Mouse (Mus musculus): Measurements from ENCODE around the gene Ltv1. TPM values are rescaled to one million over a fixed set of nuclear protein-coding genes. Genes with fewer than 3 reads are reported as not detected.

Ltv1 gene
- polyA plus RNA-seq (2015; fragmentation: Illumina TruSeq; extraction: RNeasy Lipid Tissue Mini Kit (QIAGEN cat#74804); ENCODE audit: insufficient read depth, low read depth, low replicate concordance) = 4.0 TPM

GRCm38 (mm10) chr10:13192731-13193351 is at the start of gene Ltv1:
Gene Ltv1, minus strand, starts transcription at chr10:13193168.

GRCm38 (mm10) chr10:13177973-13178624 is 14.9 kb downstream of the Ltv1 start, which contains the start of gene Zc2hc1b:
Gene Zc2hc1b, minus strand, starts transcription at chr10:13178023.

Other genes starting within 250 kb of the Ltv1 start
- gene Stx11, start 228.9 kb downstream of the Ltv1 start, polyA plus RNA-seq (2015; fragmentation: Illumina TruSeq; extraction: RNeasy Lipid Tissue Mini Kit (QIAGEN cat#74804); ENCODE audit: insufficient read depth, low read depth, low replicate concordance) = 0.70 TPM
- gene Sf3b5, start 187.8 kb downstream of the Ltv1 start, polyA plus RNA-seq (2015; fragmentation: Illumina TruSeq; extraction: RNeasy Lipid Tissue Mini Kit (QIAGEN cat#74804); ENCODE audit: insufficient read depth, low read depth, low replicate concordance) = 4.0 TPM
- gene Plagl1, start 132.7 kb downstream of the Ltv1 start, polyA plus RNA-seq (2015; fragmentation: Illumina TruSeq; extraction: RNeasy Lipid Tissue Mini Kit (QIAGEN cat#74804); ENCODE audit: insufficient read depth, low read depth, low replicate concordance) = 5.9 TPM
- not detected for gene Zc2hc1b, start 15.1 kb downstream of the Ltv1 start, polyA plus RNA-seq (2015; fragmentation: Illumina TruSeq; extraction: RNeasy Lipid Tissue Mini Kit (QIAGEN cat#74804); ENCODE audit: insufficient read depth, low read depth, low replicate concordance)